Mouse (Mus musculus) lung, adult 2 months (tissue): ENCODE results near the gene Scg5. TPM values are rescaled to one million over a fixed set of nuclear protein-coding genes. Genes with fewer than 3 reads are reported as not detected.

Source experiments
- DNase-seq: peaks from one replicate; pipeline ENCODE4 v3.0.0; 2022
- H3K4me1 ChIP-seq: fragments of 200-500 bp; 2 replicates; pipeline ENCODE4 v1.6.1; 2011; ENCODE audit warnings: low read length; ENCODE audit not compliant: control insufficient read depth, insufficient read depth
- H3K4me3 ChIP-seq: fragments of 200-500 bp; replicated peaks from 2 replicates; pipeline ENCODE3; 2011; ENCODE audit warnings: low read depth, mild to moderate bottlenecking, control low read depth, low read length; ENCODE audit errors: extremely low read depth
- CTCF ChIP-seq: fragments of 200-500 bp; IDR thresholded peaks from 2 replicates; pipeline ENCODE4 v1.5.1; 2011; ENCODE audit warnings: mild to moderate bottlenecking, low read length, control low read depth; ENCODE audit not compliant: insufficient read depth
- POLR2A ChIP-seq: fragments of 200-500 bp; IDR thresholded peaks from 2 replicates; pipeline ENCODE4 v1.6.1; 2011; ENCODE audit warnings: low read depth, mild to moderate bottlenecking, control low read depth, low read length, borderline replicate concordance; ENCODE audit errors: extremely low read depth
- WGBS: fragments of 180-500 bp; shearing (Covaris S2); methylation state at CpG from one replicate; pipeline ENCODE4 v1.1.7; 2018; 5-methylcytosine and 5-hydroxymethylcytosine counted together
- polyA plus RNA-seq: library from polyadenylated mRNA; depleted of rRNA; stranded (reverse); fragments of >200 nt; gene quantifications from 2 replicates; pipeline ENCODE4 v1.2.3, GENCODE M21; 2012

The Scg5 gene
- polyA plus RNA-seq, 1 experiment: 0.57 TPM

DNA sequence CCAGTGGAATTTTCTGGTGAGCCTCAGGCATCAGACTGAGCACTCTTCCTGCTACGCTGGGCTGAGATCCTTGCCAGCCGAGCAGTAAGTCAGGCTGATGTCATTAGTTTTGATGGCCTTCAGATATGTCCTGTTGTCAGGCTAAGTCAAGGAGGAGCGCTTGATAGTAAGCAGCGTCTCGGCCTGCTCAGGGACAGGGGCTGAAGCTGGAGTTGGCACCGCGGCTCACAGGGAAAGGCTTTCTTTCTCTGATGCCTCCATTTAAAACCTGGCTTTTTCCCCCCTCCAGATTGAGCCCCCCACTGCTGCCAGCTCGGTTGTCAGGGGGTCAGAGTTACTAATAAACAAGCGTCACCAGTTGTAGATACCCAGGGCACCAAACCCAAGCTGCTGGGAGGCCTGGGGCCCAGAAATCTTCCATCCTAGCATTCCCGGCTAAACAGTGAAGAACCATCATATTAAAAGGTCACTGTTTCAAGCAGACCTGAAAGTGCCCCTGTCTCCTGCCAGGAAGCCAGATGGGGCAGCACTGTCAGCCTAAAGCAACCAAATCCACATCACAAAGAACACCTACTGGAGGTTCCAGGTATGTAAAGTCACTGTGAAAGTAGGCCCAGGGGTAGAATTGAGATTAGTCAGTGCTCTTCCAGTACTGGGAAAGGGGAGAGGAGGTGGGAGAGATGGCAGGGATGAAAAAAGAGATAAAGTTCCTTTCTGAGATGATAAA lies 21.9 kb downstream of the Scg5 start:
- 69% methylated on average over 10 of the region's 10 CpGs for WGBS
- H3K4me1 ChIP-seq: no peaks in the 10 kb centered on the region
- DNase-seq: no peak
- no peak overlapping the region for H3K4me3 ChIP-seq
- TF ChIP-seq CTCF: no peak
- no peak for TF ChIP-seq POLR2A

DNA sequence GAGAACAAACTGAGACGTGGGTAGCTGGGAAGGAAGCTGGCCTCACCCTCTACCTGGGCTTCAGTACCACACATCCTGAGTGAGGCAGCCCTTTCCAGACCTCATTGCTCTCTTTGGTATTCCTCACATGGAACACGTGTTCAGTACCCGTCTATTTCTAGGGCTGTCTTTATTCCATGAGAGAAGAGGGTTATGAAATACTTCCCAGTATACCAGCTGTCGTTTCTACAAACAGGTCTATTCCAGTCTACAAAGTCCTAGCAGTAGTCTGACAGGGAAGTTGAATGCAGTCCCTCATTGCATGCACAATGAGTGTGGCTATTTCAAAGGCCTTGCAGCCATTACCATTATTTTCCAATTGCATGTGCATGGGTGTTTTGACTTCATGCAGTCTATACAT lies 23.2 kb downstream of the Scg5 start:
- TF ChIP-seq CTCF: no peak
- 70% methylated on average over 4 of the region's 4 CpGs for WGBS

DNA sequence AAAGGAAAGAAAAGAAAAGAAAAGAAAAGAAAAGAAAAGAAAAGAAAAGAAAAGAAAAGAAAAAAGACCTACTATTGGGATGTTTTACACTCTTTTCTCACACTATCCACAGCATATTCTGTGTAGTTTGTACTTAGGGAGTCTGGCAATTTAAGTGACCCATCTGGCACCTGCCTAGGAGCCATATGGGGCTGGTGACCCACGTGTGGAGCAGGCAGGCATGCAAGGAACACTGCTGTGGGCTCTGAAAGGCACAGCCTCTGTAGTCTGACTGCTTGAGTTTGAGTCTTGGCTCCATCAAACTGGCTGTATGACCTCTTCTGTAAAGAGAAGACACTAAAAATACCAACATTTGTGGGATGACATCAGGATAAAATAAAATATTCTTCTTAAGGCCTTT lies 25.2 kb downstream of the Scg5 start:
- Histone ChIP-seq H3K4me1 (no peaks in the 10 kb centered on the region), H3K4me3 (no peak overlapping the region)
- no peak for DNase-seq
- TF ChIP-seq CTCF (no peak), POLR2A (no peak)
- WGBS: 13% methylated on average over 1 of the region's 1 CpGs

More for the DNA sequence above, 23.2 kb downstream of the Scg5 start:
- Histone ChIP-seq H3K4me3 (no peak overlapping the region), H3K4me1 (no peaks in the 10 kb centered on the region)
- DNase-seq: no peak

DNA sequence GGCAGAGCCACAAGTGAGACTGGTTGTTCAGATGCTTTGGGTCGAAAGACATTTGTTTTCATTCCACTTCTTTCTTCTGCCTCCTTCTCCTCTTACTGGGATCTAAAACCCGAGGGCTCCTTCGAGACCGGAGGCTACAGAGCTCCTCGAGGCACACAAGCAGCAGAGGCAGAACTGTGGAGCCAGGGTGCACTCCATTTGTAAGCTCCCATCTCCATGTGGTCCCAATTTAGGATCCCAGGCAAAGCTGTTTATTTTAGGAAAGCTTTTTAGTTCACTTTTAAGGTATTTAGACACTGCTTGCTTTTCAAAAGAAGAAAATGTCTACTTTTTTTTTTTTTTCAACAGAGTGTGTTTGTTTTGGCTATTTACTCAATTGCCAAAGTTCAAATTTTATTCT lies 28.1 kb downstream of the Scg5 start:
- 61% methylated on average over 5 of the region's 5 CpGs for WGBS
- no peak for TF ChIP-seq POLR2A
- H3K4me1 ChIP-seq: no peaks in the 10 kb centered on the region
- H3K4me3 ChIP-seq: no peak overlapping the region
- no peak for DNase-seq

DNA sequence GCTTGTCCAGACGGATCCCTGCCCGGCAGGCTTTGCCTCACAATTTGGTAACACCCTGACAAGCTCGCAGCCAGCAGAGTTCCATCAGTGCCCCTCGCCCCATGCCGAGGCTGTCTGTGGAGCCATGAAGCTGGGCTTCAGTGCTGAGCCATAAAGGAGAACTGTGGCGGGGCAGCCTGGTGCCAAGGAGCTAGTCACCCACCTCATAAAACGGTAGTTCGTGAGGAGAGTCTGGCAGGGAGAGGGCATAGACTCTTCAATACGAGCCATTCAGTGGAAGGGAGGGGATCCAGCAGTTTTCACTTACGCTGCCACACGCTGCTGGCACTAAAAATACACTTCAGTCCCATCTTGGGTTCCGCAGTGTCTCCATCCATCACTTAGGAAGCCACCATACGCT lies 30.3 kb downstream of the Scg5 start:
- H3K4me3 ChIP-seq: no peak overlapping the region
- no peaks in the 10 kb centered on the region for H3K4me1 ChIP-seq
- no peak for DNase-seq
- WGBS: 71% methylated on average over 13 of the region's 13 CpGs
- no peak for TF ChIP-seq POLR2A
- TF ChIP-seq CTCF: no peak

DNA sequence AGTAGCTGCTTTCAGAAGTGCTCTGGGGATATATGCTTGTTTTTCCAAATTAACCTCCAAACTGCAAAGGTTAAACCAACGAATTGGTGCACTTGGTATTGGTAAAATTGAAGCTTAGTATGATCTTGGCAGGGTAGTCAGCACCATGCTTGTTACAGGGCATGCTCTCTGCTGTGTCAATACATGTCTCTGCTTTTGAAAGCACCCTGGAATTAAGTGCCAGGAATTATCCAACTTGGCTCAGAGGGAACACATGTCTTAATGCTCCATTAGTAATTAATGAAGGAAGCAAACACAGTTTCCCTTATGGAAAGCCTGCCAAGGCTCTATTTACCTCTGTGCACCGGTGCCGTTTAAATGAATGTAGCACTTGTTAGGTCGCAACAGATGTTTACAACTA lies 33.7 kb downstream of the Scg5 start:
- no peak overlapping the region for H3K4me3 ChIP-seq
- WGBS: 64% methylated on average over 4 of the region's 4 CpGs
- no peak for DNase-seq
- TF ChIP-seq POLR2A (no peak), CTCF (no peak)
- H3K4me1 ChIP-seq: no peaks in the 10 kb centered on the region

DNA sequence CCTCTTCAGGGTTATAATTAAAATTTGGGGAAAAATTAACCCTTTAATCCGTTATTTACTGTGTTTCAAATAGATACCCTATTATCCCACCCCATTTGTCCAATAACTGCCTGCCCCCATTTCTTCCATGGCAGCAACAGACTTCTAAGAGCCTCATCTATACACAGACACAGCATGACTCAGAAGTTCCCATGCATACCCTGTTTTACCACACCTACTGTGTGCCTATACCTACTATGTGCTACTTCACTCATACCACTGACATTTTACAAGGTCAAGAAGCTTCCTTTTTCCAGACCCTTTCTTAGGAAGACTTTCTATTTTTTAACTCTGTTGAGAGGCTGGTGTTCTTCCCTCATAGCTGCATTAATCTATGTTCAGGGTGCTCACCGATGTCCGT lies 35.4 kb downstream of the Scg5 start:
- DNase-seq: no peak
- Histone ChIP-seq H3K4me1 (no peaks in the 10 kb centered on the region), H3K4me3 (no peak overlapping the region)
- TF ChIP-seq CTCF: no peak
- TF ChIP-seq POLR2A: no peak
- 87% methylated on average over 3 of the region's 3 CpGs for WGBS

DNA sequence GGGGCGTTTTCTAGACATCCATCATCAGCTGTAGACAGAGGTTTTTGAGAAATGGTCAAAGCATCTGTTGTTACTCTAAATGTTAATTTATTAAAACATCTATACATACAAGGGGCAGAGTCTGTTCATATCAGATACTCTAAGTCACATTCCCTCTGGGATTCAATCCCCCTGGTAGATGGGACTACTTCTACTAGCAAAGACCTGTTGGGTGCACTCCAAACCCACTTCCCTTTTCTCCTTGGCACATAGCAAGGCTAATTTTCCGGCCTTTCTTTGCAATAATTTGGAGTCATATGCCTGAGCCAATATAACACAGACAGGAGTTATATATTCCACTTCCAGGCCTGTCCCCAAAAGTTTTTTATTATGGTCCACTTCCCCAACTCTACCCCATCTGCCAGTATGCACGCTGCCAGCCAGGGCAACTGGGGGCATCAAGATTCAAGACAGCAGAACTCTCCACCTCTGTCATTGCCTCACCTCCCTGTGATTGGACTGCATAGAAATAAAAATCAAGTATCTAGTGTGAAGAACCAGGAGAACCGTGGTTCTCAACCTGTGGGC lies 40.0 kb downstream of the Scg5 start:
- TF ChIP-seq CTCF (no peak), POLR2A (no peak)
- WGBS: 76% methylated on average over 4 of the region's 4 CpGs
- Histone ChIP-seq H3K4me3 (no peak overlapping the region), H3K4me1 (no peaks in the 10 kb centered on the region)
- no peak for DNase-seq

DNA sequence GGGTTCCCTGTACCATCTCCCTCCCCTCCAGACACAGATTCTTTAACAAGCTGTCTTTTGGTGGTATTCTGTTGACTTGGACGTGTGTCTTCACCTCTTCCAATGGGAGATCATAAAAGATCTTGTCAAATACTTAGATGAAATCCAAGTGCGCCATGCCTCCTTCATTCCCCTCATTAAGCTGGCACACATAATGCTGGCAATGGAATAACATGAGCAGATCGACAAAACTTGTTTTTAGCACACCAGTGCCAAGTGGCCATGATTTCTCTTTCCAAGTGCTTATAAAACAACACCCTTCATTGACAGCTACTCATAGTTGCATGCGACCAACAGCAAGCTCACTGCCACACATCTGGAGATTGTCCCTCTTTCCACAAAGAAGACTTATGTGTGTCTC lies 41.0 kb downstream of the Scg5 start:
- TF ChIP-seq POLR2A: no peak
- TF ChIP-seq CTCF: no peak
- Histone ChIP-seq H3K4me1 (no peaks in the 10 kb centered on the region), H3K4me3 (no peak overlapping the region)
- no peak for DNase-seq
- WGBS: 75% methylated on average over 4 of the region's 4 CpGs

DNA sequence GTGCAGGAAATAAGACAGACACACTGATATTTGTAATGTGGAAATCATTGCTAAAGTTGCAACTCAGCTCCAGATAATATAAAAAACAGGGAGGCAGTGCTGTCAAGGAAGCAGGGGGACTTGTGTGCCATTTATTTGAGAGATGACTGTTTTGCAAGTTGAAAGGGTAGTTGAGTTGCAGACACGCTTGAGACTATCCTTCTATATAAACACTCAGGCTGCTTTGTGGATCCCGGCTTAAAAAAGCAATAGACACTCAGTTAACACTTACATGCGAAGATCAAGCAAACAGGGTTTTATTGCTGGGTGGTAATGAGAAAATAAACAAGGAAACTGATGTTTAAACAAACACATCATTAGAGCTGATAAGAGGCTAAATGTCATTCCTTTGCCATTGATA lies 44.1 kb downstream of the Scg5 start:
- H3K4me3 ChIP-seq: no peak overlapping the region
- 14% methylated on average over 3 of the region's 3 CpGs for WGBS

More for the DNA sequence above, 44.1 kb downstream of the Scg5 start:
- H3K4me1 ChIP-seq: no peaks in the 10 kb centered on the region
- no peak for TF ChIP-seq POLR2A
- TF ChIP-seq CTCF: no peak
- no peak for DNase-seq
